Mouse (Mus musculus) CH12.LX (cell line): ENCODE data around the gene Prkaa2.

Experiments
- CHD1 ChIP-seq: IDR thresholded peaks from 2 replicates; pipeline ENCODE4 v1.6.1; 2012; ENCODE audit warnings: low read depth, low read length, improper control_type of control experiment, inconsistent platforms
- CHD2 ChIP-seq: IDR thresholded peaks from 2 replicates; pipeline ENCODE4 v1.6.1; 2011; ENCODE audit warnings: low read length, improper control_type of control experiment
- CTCF ChIP-seq, 2 experiments: IDR thresholded peaks in 1 of 2; conservative IDR thresholded peaks in 1 of 2; 2 replicates each; pipeline ENCODE4 v1.5.1; 2011 to 2012; ENCODE audit warnings: low read depth in 2 of 2, low read length in 2 of 2, improper control_type of control experiment in 1 of 2, inconsistent platforms in 1 of 2, mild to moderate bottlenecking in 1 of 2, moderate library complexity in 1 of 2
- EP300 ChIP-seq: IDR thresholded peaks from 2 replicates; pipeline ENCODE4 v1.6.1; 2011; ENCODE audit warnings: low read length, improper control_type of control experiment
- GABPA ChIP-seq: IDR thresholded peaks from 2 replicates; pipeline ENCODE4 v1.6.1; 2012; ENCODE audit warnings: low read depth, low read length, improper control_type of control experiment, inconsistent platforms; ENCODE audit not compliant: insufficient replicate concordance
- HCFC1 ChIP-seq: IDR thresholded peaks from 2 replicates; pipeline ENCODE4 v1.6.1; 2012; ENCODE audit warnings: low read depth, mild to moderate bottlenecking, inconsistent platforms, low read length, improper control_type of control experiment
- POLR2AphosphoS2 ChIP-seq: IDR thresholded peaks from 2 replicates; pipeline ENCODE4 v1.6.1; 2011; ENCODE audit warnings: low read depth, low read length, improper control_type of control experiment
- SIN3A ChIP-seq: IDR thresholded peaks from 2 replicates; pipeline ENCODE4 v1.6.1; 2012; ENCODE audit warnings: low read length, improper control_type of control experiment, inconsistent platforms
- SMC3 ChIP-seq: IDR thresholded peaks from 2 replicates; pipeline ENCODE4 v1.6.1; 2011; ENCODE audit warnings: low read depth, low read length, improper control_type of control experiment
- UBTF ChIP-seq: IDR thresholded peaks from 2 replicates; pipeline ENCODE4 v1.6.1; 2012; ENCODE audit warnings: low read depth, mild to moderate bottlenecking, inconsistent platforms, low read length, improper control_type of control experiment, moderate library complexity
- ZNF384 ChIP-seq: IDR thresholded peaks from 2 replicates; pipeline ENCODE4 v1.6.1; 2012; ENCODE audit warnings: low read depth, low read length, improper control_type of control experiment, inconsistent platforms

- TF ChIP-seq GABPA: no peak
- no peak for TF ChIP-seq HCFC1
- no peak for TF ChIP-seq CTCF (conservative IDR thresholded peaks at IDR 0.05 in 1 of 2, IDR thresholded peaks at IDR 0.05 in 1 of 2; ENCODE audit: low read depth in 2 of 2, low read length in 2 of 2)
- TF ChIP-seq CHD1: no peak
- no peak for TF ChIP-seq ZNF384
- TF ChIP-seq SMC3: no peak
- no peak for TF ChIP-seq CHD2
- TF ChIP-seq SIN3A: no peak
- no peak for TF ChIP-seq UBTF
- no peak for TF ChIP-seq EP300
- TF ChIP-seq POLR2AphosphoS2: no peak
Observed at GRCm38 (mm10) chr4:105100508-105101336, 9.0 kb downstream of the Prkaa2 start.
